Mouse (Mus musculus): Measurements from ENCODE around the gene Cnst. TPM values are rescaled to one million over a fixed set of nuclear protein-coding genes. Genes with fewer than 3 reads are reported as not detected.

Cnst gene
- polyA plus RNA-seq, 1 experiment from 2014 or later, result 21.6 TPM

GRCm38 (mm10) chr1:179668836-179669537, 122.8 kb downstream of the Cnst start:
- Histone ChIP-seq H3K4me1 (peaks cover 20% of the 10 kb centered on the region), H3K27ac (replicated peaks) (peak overlapping the region; percentile 92), H3K4me3 (peak overlapping the region; percentile 88), H3K9me3 (no peaks in the 10 kb centered on the region), H3K36me3 (replicated peaks) (peaks cover 31% of the 10 kb centered on the region), H3K27me3 (replicated peaks; ENCODE audit: low read depth, poor library complexity, severe bottlenecking) (no peaks in the 10 kb centered on the region)
- DNase-seq (ENCODE audit: low spot score), result no peak
- 26% methylated on average over 12 of the region's 12 CpGs for WGBS

GRCm38 (mm10) chr1:179674355-179674754, 128.2 kb downstream of the Cnst start:
- no peak overlapping the region for H3K4me3 ChIP-seq
- no peak for DNase-seq (ENCODE audit: low spot score)
- no peaks in the 10 kb centered on the region for H3K9me3 ChIP-seq
- H3K27ac ChIP-seq (replicated peaks), result no peak overlapping the region
- H3K4me1 ChIP-seq, result peaks cover 4% of the 10 kb centered on the region
- H3K36me3 ChIP-seq (replicated peaks), result peaks cover 74% of the 10 kb centered on the region
- 88% methylated on average over 3 of the region's 3 CpGs for WGBS
- no peaks in the 10 kb centered on the region for H3K27me3 ChIP-seq (replicated peaks; ENCODE audit: low read depth, poor library complexity, severe bottlenecking)

GRCm38 (mm10) chr1:179677031-179677430, 130.9 kb downstream of the Cnst start:
- Histone ChIP-seq H3K27me3 (replicated peaks; ENCODE audit: low read depth, poor library complexity, severe bottlenecking) (no peaks in the 10 kb centered on the region), H3K9me3 (no peaks in the 10 kb centered on the region), H3K4me1 (no peaks in the 10 kb centered on the region), H3K4me3 (no peak overlapping the region), H3K36me3 (replicated peaks) (peaks cover 88% of the 10 kb centered on the region), H3K27ac (replicated peaks) (no peak overlapping the region)
- no peak for DNase-seq (ENCODE audit: low spot score)
- WGBS, result 89% methylated on average over 2 of the region's 2 CpGs

Other genes starting within 250 kb of the Cnst start
- 20.7 and 21.5 TPM in 2 replicates for gene Smyd3, start 28.3 kb upstream of the Cnst start, polyA plus RNA-seq (2016; fragmentation: Nextera tagmentation; extraction: Ambion mirVana)
- 25.1 and 28.1 TPM in 2 replicates for gene Tfb2m, start 103 bp upstream of the Cnst start, polyA plus RNA-seq (2016; fragmentation: Nextera tagmentation; extraction: Ambion mirVana)
- 68.4 and 78.8 TPM in 2 replicates for gene Sccpdh, start 121.8 kb downstream of the Cnst start, polyA plus RNA-seq (2016; fragmentation: Nextera tagmentation; extraction: Ambion mirVana)
- 0.06 TPM in 1 of 2 replicates, not detected in the other for gene Kif28, start 198.9 kb downstream of the Cnst start, polyA plus RNA-seq (2016; fragmentation: Nextera tagmentation; extraction: Ambion mirVana)

All from embryonic facial prominence, embryonic 10.5 days (tissue).